Mouse (Mus musculus): ENCODE measurements at regions not wholly inside any gene's neighbourhood (a gene's known extent, or its start where the extent isn't known, plus 50 kb on each side); places are given as distances from the start of the nearest gene placed in this dataset.
A peak's percentile ranks its signal among the peaks of the same experiment; 100 is the strongest.

GRCm38 (mm10) chr14:90600554-90600953, 2129.4 kb upstream of the Pcdh20 start:
- 0 out of 2 replicates have a peak, but pooled peaks cover 5% of the 10 kb centered on the region for H3K4me1 ChIP-seq (ENCODE audit: control insufficient read depth, insufficient read depth, low read length)
- H3K9ac ChIP-seq (replicated peaks; ENCODE audit: low read length), result no peak overlapping the region
- ATAC-seq (ENCODE audit: low FRiP score, low TSS enrichment), result peak; percentile 60; the same call in 1 of the 2 replicates
- no peaks in the 10 kb centered on the region for H3K27me3 ChIP-seq (ENCODE audit: control insufficient read depth, insufficient read depth, low read length)
- no peak overlapping the region for H3K27ac ChIP-seq (replicated peaks; ENCODE audit: low read depth, low read length)
- no peak overlapping the region for H3K4me3 ChIP-seq (replicated peaks; ENCODE audit: low read depth, low read length)
- 14% methylated on average over 2 of the region's 2 CpGs for WGBS
- H3K4me2 ChIP-seq (ENCODE audit: low read length), result no peak overlapping the region
- no peaks in the 10 kb centered on the region for H3K9me3 ChIP-seq (ENCODE audit: control insufficient read depth, low read length)
- no peaks in the 10 kb centered on the region for H3K36me3 ChIP-seq (ENCODE audit: control insufficient read depth, insufficient read depth, low read length)
- DNase-seq, result peak; percentile 43
